Mouse (Mus musculus) gastrocnemius, adult 2 months (tissue): ENCODE results near the gene Galk2. TPM values are rescaled to one million over a fixed set of nuclear protein-coding genes. Genes with fewer than 3 reads are reported as not detected.

Experiments used
- DNase-seq: peaks from one replicate; pipeline ENCODE4 v3.0.0; 2022
- H3K27ac ChIP-seq: fragments of 200-600 bp; 2 replicates; pipeline ENCODE4 v1.8.1; 2022; ENCODE audit warnings: mild to moderate bottlenecking
- H3K4me3 ChIP-seq: fragments of 200-600 bp; 2 replicates; pipeline ENCODE4 v1.8.1; 2022; ENCODE audit warnings: mild to moderate bottlenecking, moderate library complexity
- CTCF ChIP-seq: fragments of 200-600 bp; IDR thresholded peaks from 2 replicates; pipeline ENCODE4 v1.8.1; 2022; ENCODE audit warnings: antibody characterized with exemption, mild to moderate bottlenecking, moderate library complexity
- intact Hi-C: fragments of 180-260 bp; cut with DNase I; formaldehyde crosslinking; loops from one replicate; pipeline ENCODE4 v1.15.1; 2025
- long read RNA-seq, 2 experiments: library from polyadenylated mRNA; stranded (forward); transcript quantifications; one replicate each; pipeline ENCODE4 v2.0.0; 2021
- total RNA-seq, 2 experiments: library from RNA; stranded (reverse); gene quantifications; 2 replicates each; pipeline ENCODE4 v1.2.3; 2021

Gene Galk2
- total RNA-seq, result 1 to 10 TPM; 2.8 to 4.2 TPM
- long read RNA-seq, experiment 1, partial matches to known transcripts, result 0 of 2 reads
- long read RNA-seq, experiment 1, other reads (novel, unspliced or antisense), result 0 of 2 reads
- long read RNA-seq, experiment 2, partial matches to known transcripts, result 0 of 3 reads
- long read RNA-seq, experiment 2, other reads (novel, unspliced or antisense), result 0 of 3 reads

GRCm38 (mm10) chr2:125858521-125859280 is at the start of gene Galk2, which contains the start of gene Cops2:
Galk2 (plus strand) TSS chr2:125859109.
Cops2 (minus strand) TSS chr2:125859139.
- intact Hi-C loops, result loop anchor here (5.0 kb wide), 1 partner anchor 76 kb away; the partner anchor contains the start of gene Secisbp2l
- peak; percentile 94 for DNase-seq
- no peak for TF ChIP-seq CTCF
- Histone ChIP-seq H3K27ac (peak within 1 kb of the TSS; percentile 88), H3K4me3 (peak within 1 kb of the TSS; percentile 81)

GRCm38 (mm10) chr2:125809551-125809950 is 49.4 kb upstream of the Galk2 start:
- DNase-seq, result no peak
- no peak overlapping the region for H3K4me3 ChIP-seq
- peak overlapping the region; percentile 31; the same call in 1 of the 2 replicates for H3K27ac ChIP-seq
- no peak for TF ChIP-seq CTCF
- intact Hi-C loops, result no loop called here

GRCm38 (mm10) chr2:125811332-125811731 is 47.6 kb upstream of the Galk2 start:
- DNase-seq, result no peak
- no peak overlapping the region for H3K4me3 ChIP-seq
- no peak overlapping the region for H3K27ac ChIP-seq
- intact Hi-C loops, result no loop called here
- no peak for TF ChIP-seq CTCF

- intact Hi-C loops, result no loop called here
- TF ChIP-seq CTCF, result no peak
Measured at GRCm38 (mm10) chr2:125813972-125814595, 44.8 kb upstream of the Galk2 start.

GRCm38 (mm10) chr2:125820397-125820796 is 38.5 kb upstream of the Galk2 start:
- no peak overlapping the region for H3K4me3 ChIP-seq
- no peak for TF ChIP-seq CTCF
- intact Hi-C loops, result no loop called here
- H3K27ac ChIP-seq, result no peak overlapping the region
- DNase-seq, result no peak

More at GRCm38 (mm10) chr2:125813972-125814595, 44.8 kb upstream of the Galk2 start:
- H3K27ac ChIP-seq, result no peak overlapping the region
- DNase-seq, result no peak
- H3K4me3 ChIP-seq, result no peak overlapping the region

GRCm38 (mm10) chr2:125826201-125826600 is 32.7 kb upstream of the Galk2 start:
- no peak for DNase-seq
- Histone ChIP-seq H3K27ac (no peak overlapping the region), H3K4me3 (no peak overlapping the region)
- intact Hi-C loops, result no loop called here
- no peak for TF ChIP-seq CTCF

- no peak overlapping the region for H3K4me3 ChIP-seq
- TF ChIP-seq CTCF, result no peak
- intact Hi-C loops, result no loop called here
- H3K27ac ChIP-seq, result no peak overlapping the region
- no peak for DNase-seq
Measured at GRCm38 (mm10) chr2:125827898-125828297, 31.0 kb upstream of the Galk2 start.

- Histone ChIP-seq H3K4me3 (no peak overlapping the region), H3K27ac (no peak overlapping the region)
- no peak for DNase-seq
- no peak for TF ChIP-seq CTCF
- intact Hi-C loops, result no loop called here
Measured at GRCm38 (mm10) chr2:125829924-125830323, 29.0 kb upstream of the Galk2 start.

- DNase-seq, result no peak
- Histone ChIP-seq H3K4me3 (no peak overlapping the region), H3K27ac (no peak overlapping the region)
- TF ChIP-seq CTCF, result no peak
- intact Hi-C loops, result no loop called here
Measured at GRCm38 (mm10) chr2:125838091-125838490, 20.8 kb upstream of the Galk2 start.

- H3K27ac ChIP-seq, result no peak overlapping the region
- intact Hi-C loops, result no loop called here
- no peak for TF ChIP-seq CTCF
Measured at GRCm38 (mm10) chr2:125838708-125839284, 20.1 kb upstream of the Galk2 start.

GRCm38 (mm10) chr2:125851237-125851636 is 7.7 kb upstream of the Galk2 start:
- TF ChIP-seq CTCF, result no peak
- intact Hi-C loops, result no loop called here
- no peak for DNase-seq
- H3K27ac ChIP-seq, result no peak overlapping the region
- no peak overlapping the region for H3K4me3 ChIP-seq

More at GRCm38 (mm10) chr2:125838708-125839284, 20.1 kb upstream of the Galk2 start:
- no peak for DNase-seq
- H3K4me3 ChIP-seq, result no peak overlapping the region

GRCm38 (mm10) chr2:125857707-125858106 is 1.2 kb upstream of the Galk2 start:
- 0 out of 2 replicates have a peak overlapping the region, but pooled peaks have one; percentile 88 for H3K27ac ChIP-seq
- TF ChIP-seq CTCF, result no peak
- H3K4me3 ChIP-seq, result peak overlapping the region; percentile 81
- DNase-seq, result no peak
- intact Hi-C loops, result loop anchor here (5.0 kb wide), 1 partner anchor 75 kb away; the partner anchor contains the start of gene Secisbp2l
